Mouse (Mus musculus) left cerebral cortex, adult 9 months (tissue): ENCODE measurements at regions not wholly inside any gene's neighbourhood (a gene's known extent, or its start where the extent isn't known, plus 50 kb on each side); places are given as distances from the start of the nearest gene placed in this dataset.
A peak's percentile ranks its signal among the peaks of the same experiment; 100 is the strongest.

Experiments
- DNase-seq, 2 experiments: peaks; one replicate each; pipeline ENCODE4 v3.0.0; 2022; ENCODE audit warnings: low spot score in 2 of 2

GRCm38 (mm10) chr1:119364901-119365300 lies 57.1 kb downstream of the Inhbb start:
- DNase-seq: no peak

GRCm38 (mm10) chr1:119358096-119358495 lies 64.0 kb downstream of the Inhbb start:
- no peak for DNase-seq

GRCm38 (mm10) chr1:119356916-119357315 lies 65.1 kb downstream of the Inhbb start:
- DNase-seq: no peak

GRCm38 (mm10) chr1:119355456-119355855 lies 66.6 kb downstream of the Inhbb start:
- no peak for DNase-seq

- DNase-seq: no peak
These were observed 70.5 kb downstream of the Inhbb start for GRCm38 (mm10) chr1:119351567-119351966.

- no peak for DNase-seq
These were observed 71.2 kb downstream of the Inhbb start for GRCm38 (mm10) chr1:119350846-119351245.

GRCm38 (mm10) chr1:119350296-119350695 lies 71.8 kb downstream of the Inhbb start:
- no peak for DNase-seq

GRCm38 (mm10) chr1:119348456-119349208 lies 73.4 kb downstream of the Inhbb start:
- no peak for DNase-seq

- no peak for DNase-seq
These were observed 74.3 kb downstream of the Inhbb start for GRCm38 (mm10) chr1:119347749-119348148.

GRCm38 (mm10) chr1:119346634-119347155 lies 75.4 kb downstream of the Inhbb start:
- DNase-seq: no peak

- no peak for DNase-seq
These were observed 76.8 kb downstream of the Inhbb start for GRCm38 (mm10) chr1:119345115-119345791.

GRCm38 (mm10) chr1:119344046-119344445 lies 78.0 kb downstream of the Inhbb start:
- DNase-seq: no peak

- DNase-seq: no peak
These were observed 86.9 kb downstream of the Inhbb start for GRCm38 (mm10) chr1:119335171-119335570.

GRCm38 (mm10) chr1:119330751-119331326 lies 91.2 kb downstream of the Inhbb start:
- no peak for DNase-seq

GRCm38 (mm10) chr1:119329693-119330434 lies 92.2 kb downstream of the Inhbb start:
- no peak for DNase-seq

- peak; percentile 16 to 57 for DNase-seq
These were observed 92.9 kb downstream of the Inhbb start for GRCm38 (mm10) chr1:119328921-119329692.

- no peak for DNase-seq
These were observed 97.5 kb downstream of the Inhbb start for GRCm38 (mm10) chr1:119324551-119324950.

- no peak for DNase-seq
These were observed 99.6 kb downstream of the Inhbb start for GRCm38 (mm10) chr1:119322279-119322995.

GRCm38 (mm10) chr1:119321799-119322198 lies 100.2 kb downstream of the Inhbb start:
- DNase-seq: no peak

GRCm38 (mm10) chr1:119317006-119317405 lies 105.0 kb downstream of the Inhbb start:
- no peak for DNase-seq
